ENCODE assay signal across 35 mouse cellular contexts in genomic region chr11:35930511-35931060, GRCm38 (mm10). TPM values are rescaled to one million over a fixed set of nuclear protein-coding genes. Genes with fewer than 3 reads are reported as not detected.
DNase-seq lines count a peak whose midpoint lies in the region; ATAC-seq and TF ChIP-seq lines count a peak whose summit lies in the region.
"Had no signal": no experiment of that assay in that cellular context is flagged by ENCODE, and none has a peak within 500 bp of the region (broad histone marks: within the 10 kb centered on the region; RNA-seq: fewer than 3 reads in every experiment).

No protein-coding gene starts in this region.

- H3K27ac ChIP-seq in kidney, embryonic 15.5 days, result 0 out of 2 replicates have a peak overlapping the region, but pooled peaks have one; percentile 42
- H3K27ac ChIP-seq: embryonic facial prominence, embryonic 13.5 days; forebrain, embryonic 13.5 days; hindbrain, embryonic 14.5 days; left cerebral cortex, adult 2 months; limb, embryonic 12.5 days; midbrain, embryonic 12.5 days; neural tube, embryonic 13.5 days; stomach, embryonic 15.5 days had no signal

- no peaks in the 10 kb centered on the region for H3K36me3 ChIP-seq in kidney, embryonic 15.5 days
- no peaks in the 10 kb centered on the region for H3K36me3 ChIP-seq in E14TG2a.4 (ENCODE audit: insufficient read depth, low read length)
- H3K36me3 ChIP-seq: embryonic facial prominence, embryonic 13.5 days; limb, embryonic 12.5 days; midbrain, embryonic 12.5 days; neural tube, embryonic 13.5 days; stomach, embryonic 15.5 days had no signal

- 60% methylated on average over 6 of the region's 6 CpGs for WGBS in kidney, embryonic 15.5 days

- no peak for DNase-seq in frontal cortex, postnatal 10 days (ENCODE audit: low spot score in 2 of 2)
- DNase-seq in kidney, postnatal 36 days, result no peak
- DNase-seq in MN1 (ENCODE audit: low spot score), result peak; percentile 23
- no peak for DNase-seq in urinary bladder, adult 2 months (ENCODE audit: low spot score)
- no peak for DNase-seq in heart, adult 18-20 months
- DNase-seq: adrenal gland, adult 8-10 months; cerebellum, adult 11-12 months; cerebellum, adult 9-11 months; embryo, embryonic 11 days; gastrocnemius, postnatal 25 days; heart, adult 11 months; heart, postnatal 36 days; kidney, adult 9 months; liver, postnatal 0 days; lung, postnatal 36 days; right cerebral cortex, postnatal 25 days; thymus, postnatal 36 days had no signal

- no peak for TF ChIP-seq CTCF in E14TG2a.4 (conservative IDR thresholded peaks at IDR 0.05; ENCODE audit: low read length)

- H3K27me3 ChIP-seq in kidney, embryonic 15.5 days, result no peaks in the 10 kb centered on the region
- H3K27me3 ChIP-seq in E14TG2a.4 (ENCODE audit: insufficient read depth, low read length), result no peaks in the 10 kb centered on the region
- H3K27me3 ChIP-seq: embryonic facial prominence, embryonic 13.5 days; forebrain, embryonic 13.5 days; midbrain, embryonic 12.5 days; neural tube, embryonic 13.5 days; stomach, embryonic 15.5 days had no signal

- peaks cover 67% of the 10 kb centered on the region for H3K4me1 ChIP-seq in kidney, embryonic 15.5 days
- peaks cover 92% of the 10 kb centered on the region for H3K4me1 ChIP-seq in E14TG2a.4 (replicated peaks; ENCODE audit: low read depth, low read length)

- no peak overlapping the region for H3K4me2 ChIP-seq in kidney, embryonic 15.5 days
- H3K4me2 ChIP-seq: embryonic facial prominence, embryonic 13.5 days; forebrain, embryonic 13.5 days; heart, embryonic 11.5 days; hindbrain, embryonic 14.5 days; limb, embryonic 12.5 days; liver, embryonic 11.5 days; midbrain, embryonic 12.5 days; neural tube, embryonic 13.5 days; stomach, embryonic 15.5 days had no signal

- H3K4me3 ChIP-seq in kidney, embryonic 15.5 days (replicated peaks), result no peak overlapping the region
- peak overlapping the region; percentile 30; the same call in 1 of the 2 replicates for H3K4me3 ChIP-seq in E14TG2a.4 (replicated peaks; ENCODE audit: low read length)
- H3K4me3 ChIP-seq: embryonic facial prominence, embryonic 13.5 days; erythroblast, embryonic 14.5 days; forebrain, embryonic 13.5 days; layer of hippocampus, adult 2 months; left cerebral cortex, adult 2 months; limb, embryonic 12.5 days; midbrain, embryonic 12.5 days; neural tube, embryonic 13.5 days; stomach, embryonic 15.5 days had no signal

- no peak overlapping the region for H3K9ac ChIP-seq in kidney, embryonic 15.5 days
- H3K9ac ChIP-seq: embryonic facial prominence, embryonic 13.5 days; forebrain, embryonic 13.5 days; hindbrain, embryonic 14.5 days; limb, embryonic 12.5 days; liver, postnatal 0 days; midbrain, embryonic 12.5 days; neural tube, embryonic 13.5 days; stomach, embryonic 15.5 days had no signal

- ATAC-seq in frontal cortex, adult (ENCODE audit: low TSS enrichment), result peak; percentile 24
- peak; percentile 18; the same call in 1 of the 2 replicates for ATAC-seq in kidney, embryonic 15.5 days (replicated peaks; ENCODE audit: low FRiP score)
- ATAC-seq: activated CD4-positive, CD25-positive, alpha-beta regulatory T cell, adult 4 months; CD4-positive, CD25-positive, alpha-beta regulatory T cell, adult 4 months; forebrain, embryonic 13.5 days; liver, postnatal 0 days had no signal

- H3K9me3 ChIP-seq in kidney, embryonic 15.5 days (replicated peaks), result no peaks in the 10 kb centered on the region
- no peaks in the 10 kb centered on the region for H3K9me3 ChIP-seq in E14TG2a.4 (ENCODE audit: low read length)
- H3K9me3 ChIP-seq: embryonic facial prominence, embryonic 13.5 days; limb, embryonic 12.5 days; stomach, embryonic 15.5 days had no signal

RNA-seq across cellular contexts. Expression of gene Wwc1, which starts 49.7 kb away (rescaled TPM):
- 6.9 and 7.1 TPM in 2 replicates for polyA plus RNA-seq in kidney, embryonic 15.5 days (2015; fragmentation: Nextera tagmentation; extraction: Ambion mirVana)
- polyA plus RNA-seq in urinary bladder, adult 2 months (2012; rRNA removed), result 33.7 and 34.0 TPM in 2 replicates
- 1 to 10 TPM; 1.4 to 2.0 TPM for total RNA-seq in heart, adult 18-20 months (2021)
- total RNA-seq: megakaryocyte, adult 5-6 weeks had no signal
- polyA plus RNA-seq: activated CD4-positive, CD25-positive, alpha-beta regulatory T cell, adult 4 months had no signal
